Mouse (Mus musculus) hindbrain, embryonic 11.5 days (tissue): ENCODE data around the gene 2610301B20Rik. TPM values are rescaled to one million over a fixed set of nuclear protein-coding genes. Genes with fewer than 3 reads are reported as not detected.

Experiments
- ATAC-seq: fragments of 200-750 bp; cut with Nextera tagmentation; 2 replicates; pipeline ENCODE4 v1.8.0; 2017; ENCODE audit warnings: mild to moderate bottlenecking, moderate TSS enrichment, moderate library complexity; ENCODE audit not compliant: low FRiP score
- DNase-seq: peaks from one replicate; pipeline ENCODE4 v3.0.0-alpha.2; 2015; ENCODE audit warnings: low spot score
- H3K27ac ChIP-seq: fragments of 300-500 bp; sonication (generic); 2 replicates; pipeline ENCODE4 v1.5.1; 2014; ENCODE audit warnings: mild to moderate bottlenecking, low read depth, low read length
- H3K27me3 ChIP-seq: fragments of 300-500 bp; sonication (generic); 2 replicates; pipeline ENCODE4 v1.6.1; 2014; ENCODE audit warnings: mild to moderate bottlenecking, low read length, moderate library complexity, mixed read lengths; ENCODE audit not compliant: control insufficient read depth, insufficient read depth
- H3K36me3 ChIP-seq: fragments of 300-500 bp; sonication (generic); 2 replicates; pipeline ENCODE4 v1.6.1; 2014; ENCODE audit warnings: mild to moderate bottlenecking, low read length, moderate library complexity, mixed read lengths; ENCODE audit not compliant: control insufficient read depth, insufficient read depth
- H3K4me1 ChIP-seq: fragments of 300-500 bp; sonication (generic); replicated peaks from 2 replicates; pipeline ENCODE4 v1.6.1; 2014; ENCODE audit warnings: low read length, mixed read lengths; ENCODE audit not compliant: control insufficient read depth, insufficient read depth
- H3K4me2 ChIP-seq: fragments of 300-500 bp; sonication (generic); replicated peaks from 2 replicates; pipeline ENCODE4 v1.6.1; 2014; ENCODE audit warnings: mild to moderate bottlenecking, low read depth, low read length
- H3K4me3 ChIP-seq: fragments of 300-500 bp; sonication (generic); 2 replicates; pipeline ENCODE4 v1.5.1; 2014; ENCODE audit warnings: low read depth, low read length
- H3K9ac ChIP-seq: fragments of 300-500 bp; sonication (generic); 2 replicates; pipeline ENCODE4 v1.6.1; 2014; ENCODE audit warnings: low read depth, low read length
- H3K9me3 ChIP-seq: fragments of 300-500 bp; sonication (generic); 2 replicates; pipeline ENCODE4 v1.6.1; 2016; ENCODE audit warnings: low read length; ENCODE audit not compliant: control insufficient read depth
- WGBS: fragments of 180-500 bp; shearing (Covaris S2); extraction: QIAGEN DNeasy Blood & Tissue Kit; methylation state at CpG from one replicate; pipeline ENCODE4 v1.1.7; 2014; 5-methylcytosine and 5-hydroxymethylcytosine counted together
- polyA plus RNA-seq: library from polyadenylated mRNA; unstranded; fragments of >200 nt; fragmentation: Nextera tagmentation; extraction: Ambion mirVana; gene quantifications from 2 replicates; pipeline ENCODE4 v1.2.1, GENCODE M21; 2014

2610301B20Rik gene
- polyA plus RNA-seq, 1 experiment from 2014 or later: 55.1 TPM

DNA sequence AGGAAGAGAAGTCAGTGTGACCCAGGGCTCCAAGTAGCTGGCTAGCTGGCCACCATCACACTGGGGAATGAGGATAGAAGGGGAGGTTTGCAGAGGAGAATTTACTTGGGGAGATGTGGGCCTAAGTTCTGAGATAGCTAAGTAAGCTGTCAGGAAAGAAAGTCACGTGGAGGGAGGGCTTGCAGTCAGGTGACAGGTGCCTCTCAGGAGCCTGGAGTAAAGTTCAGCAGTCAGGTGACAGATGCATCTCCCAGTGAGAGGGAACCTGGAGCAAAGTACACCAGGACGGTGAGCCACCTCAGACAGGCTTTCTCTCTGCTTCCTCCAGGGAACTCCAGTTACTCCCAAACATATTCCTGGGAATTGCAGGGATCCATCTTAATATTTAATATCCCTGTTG lies 49.8 kb downstream of the 2610301B20Rik start:
- Histone ChIP-seq H3K4me2 (no peak overlapping the region), H3K36me3 (no peaks in the 10 kb centered on the region), H3K27ac (no peak overlapping the region), H3K9me3 (no peaks in the 10 kb centered on the region), H3K4me3 (no peak overlapping the region), H3K27me3 (no peaks in the 10 kb centered on the region), H3K9ac (no peak overlapping the region), H3K4me1 (no peaks in the 10 kb centered on the region)
- DNase-seq: no peak
- ATAC-seq: no peak
- WGBS: 77% methylated on average over 2 of the region's 2 CpGs

DNA sequence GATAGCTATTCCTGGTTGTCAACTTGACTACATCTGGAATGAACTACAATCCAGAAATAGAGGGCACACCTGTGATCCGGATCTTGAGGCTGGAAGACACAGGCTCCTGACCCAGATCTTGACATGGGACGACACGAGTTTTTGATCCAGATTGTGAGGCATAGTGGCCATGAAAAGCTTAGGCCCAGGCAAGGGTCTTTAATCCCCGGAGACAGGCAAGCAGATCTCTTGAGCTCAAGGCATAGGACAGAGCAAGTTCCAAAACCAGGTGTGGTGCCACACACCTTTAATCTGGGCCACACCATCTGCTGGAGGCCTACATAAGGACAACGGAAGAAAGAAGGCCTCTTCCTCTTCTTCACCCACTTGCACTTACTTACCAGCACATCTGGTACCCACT lies 50.2 kb downstream of the 2610301B20Rik start:
- no peaks in the 10 kb centered on the region for H3K9me3 ChIP-seq
- WGBS: 86% methylated on average over 5 of the region's 5 CpGs
- H3K9ac ChIP-seq: no peak overlapping the region
- no peak overlapping the region for H3K4me2 ChIP-seq
- H3K4me1 ChIP-seq: no peaks in the 10 kb centered on the region
- no peak for DNase-seq
- H3K4me3 ChIP-seq: no peak overlapping the region
- H3K27me3 ChIP-seq: no peaks in the 10 kb centered on the region
- ATAC-seq: no peak
- H3K27ac ChIP-seq: no peak overlapping the region
- no peaks in the 10 kb centered on the region for H3K36me3 ChIP-seq

DNA sequence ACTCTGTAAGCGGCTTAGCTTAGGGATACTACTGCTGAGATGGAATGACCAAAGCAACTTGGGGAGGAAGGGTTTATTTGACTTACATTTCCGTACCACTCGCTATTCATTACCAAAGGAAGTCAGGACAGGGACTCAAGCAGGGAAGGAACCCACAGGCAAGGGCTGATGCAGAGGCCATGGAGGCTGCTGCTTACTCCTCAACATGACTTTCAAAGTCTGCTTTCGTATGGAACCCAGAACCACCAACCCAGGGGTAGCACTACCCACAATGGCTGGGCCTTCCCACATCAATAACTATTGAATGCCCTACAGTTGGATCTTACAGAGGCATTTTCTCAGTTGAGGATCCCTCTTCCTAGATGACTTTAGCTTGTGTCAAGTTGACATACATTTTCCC lies 52.1 kb downstream of the 2610301B20Rik start:
- Histone ChIP-seq H3K27me3 (no peaks in the 10 kb centered on the region), H3K4me3 (no peak overlapping the region), H3K4me1 (no peaks in the 10 kb centered on the region), H3K9ac (no peak overlapping the region), H3K9me3 (no peaks in the 10 kb centered on the region), H3K4me2 (no peak overlapping the region), H3K27ac (no peak overlapping the region), H3K36me3 (no peaks in the 10 kb centered on the region)
- no peak for DNase-seq
- no peak for ATAC-seq
- WGBS: 89% methylated on average over 4 of the region's 4 CpGs

DNA sequence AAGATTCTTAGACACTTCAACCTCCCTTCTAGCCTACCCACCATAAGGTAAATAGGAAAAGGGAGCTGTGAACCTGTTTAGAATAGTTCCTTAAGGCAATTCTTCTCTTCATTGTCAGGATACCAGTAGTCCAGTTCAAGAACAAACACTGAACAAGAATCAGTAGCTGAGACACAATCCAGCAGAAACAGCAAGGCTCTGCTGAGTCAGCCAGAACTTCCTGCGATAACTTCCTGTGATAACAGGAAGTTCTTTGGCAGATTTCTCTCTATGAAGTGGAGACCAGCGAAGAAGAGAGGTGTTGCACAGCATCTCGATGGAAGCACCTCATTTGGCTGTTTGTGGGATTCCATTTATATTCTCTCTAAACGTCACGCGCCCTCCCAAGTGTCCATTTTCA lies 53.9 kb downstream of the 2610301B20Rik start:
- no peak overlapping the region for H3K4me2 ChIP-seq
- H3K36me3 ChIP-seq: no peaks in the 10 kb centered on the region
- no peak overlapping the region for H3K4me3 ChIP-seq
- no peak overlapping the region for H3K27ac ChIP-seq
- no peaks in the 10 kb centered on the region for H3K27me3 ChIP-seq
- WGBS: 89% methylated on average over 6 of the region's 6 CpGs
- H3K4me1 ChIP-seq: no peaks in the 10 kb centered on the region
- H3K9me3 ChIP-seq: no peaks in the 10 kb centered on the region
- no peak overlapping the region for H3K9ac ChIP-seq
- DNase-seq (no peak), ATAC-seq (no peak)

DNA sequence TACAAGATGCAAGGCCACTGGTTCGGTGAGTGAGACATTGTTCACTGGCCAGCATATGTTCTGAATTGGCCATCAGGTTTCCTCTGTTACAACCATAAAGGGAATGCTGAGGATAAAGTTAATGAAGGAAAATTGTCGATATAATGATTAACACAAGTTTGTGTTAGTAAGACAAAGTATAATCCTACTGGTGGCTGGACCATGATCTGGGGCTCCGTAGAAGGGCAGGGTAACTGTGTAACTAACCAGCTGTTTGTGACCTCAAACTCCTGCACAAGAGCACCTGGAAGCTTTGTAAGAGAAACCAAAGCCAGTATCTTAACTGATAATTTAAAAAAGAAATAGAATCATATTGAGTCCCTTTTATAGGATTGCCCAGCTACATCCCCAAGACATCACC lies 55.4 kb downstream of the 2610301B20Rik start:
- ATAC-seq: no peak
- no peaks in the 10 kb centered on the region for H3K27me3 ChIP-seq
- H3K9ac ChIP-seq: no peak overlapping the region
- no peaks in the 10 kb centered on the region for H3K36me3 ChIP-seq
- H3K27ac ChIP-seq: no peak overlapping the region
- no peak overlapping the region for H3K4me3 ChIP-seq
- no peaks in the 10 kb centered on the region for H3K4me1 ChIP-seq
- WGBS: 92% methylated on average over 3 of the region's 3 CpGs
- H3K4me2 ChIP-seq: no peak overlapping the region
- H3K9me3 ChIP-seq: no peaks in the 10 kb centered on the region
- no peak for DNase-seq

DNA sequence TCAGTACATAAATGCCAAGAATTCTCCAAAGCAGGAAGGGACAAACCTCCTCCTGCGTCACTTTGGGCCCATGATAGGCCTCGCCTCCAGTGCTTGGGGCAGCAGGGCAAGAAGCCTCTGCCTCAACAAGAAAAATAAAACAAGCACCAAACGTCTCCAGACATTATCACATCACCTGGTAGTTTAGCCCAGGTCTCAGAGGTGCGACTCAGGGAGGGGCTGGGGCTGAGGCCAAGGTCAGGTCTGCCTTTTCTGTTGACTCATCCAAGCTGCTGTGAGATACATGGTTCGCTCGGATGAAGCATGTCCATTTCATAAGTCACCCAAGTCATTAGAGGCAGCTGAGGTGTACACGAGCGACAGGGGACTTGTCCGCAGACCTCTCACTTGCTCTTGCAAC lies 56.7 kb downstream of the 2610301B20Rik start:
- no peak overlapping the region for H3K9ac ChIP-seq
- no peak overlapping the region for H3K27ac ChIP-seq
- no peaks in the 10 kb centered on the region for H3K36me3 ChIP-seq
- H3K9me3 ChIP-seq: no peaks in the 10 kb centered on the region
- no peak for ATAC-seq
- WGBS: 85% methylated on average over 9 of the region's 9 CpGs
- H3K4me2 ChIP-seq: no peak overlapping the region
- H3K27me3 ChIP-seq: no peaks in the 10 kb centered on the region
- H3K4me3 ChIP-seq: no peak overlapping the region
- DNase-seq: no peak
- H3K4me1 ChIP-seq: no peaks in the 10 kb centered on the region

DNA sequence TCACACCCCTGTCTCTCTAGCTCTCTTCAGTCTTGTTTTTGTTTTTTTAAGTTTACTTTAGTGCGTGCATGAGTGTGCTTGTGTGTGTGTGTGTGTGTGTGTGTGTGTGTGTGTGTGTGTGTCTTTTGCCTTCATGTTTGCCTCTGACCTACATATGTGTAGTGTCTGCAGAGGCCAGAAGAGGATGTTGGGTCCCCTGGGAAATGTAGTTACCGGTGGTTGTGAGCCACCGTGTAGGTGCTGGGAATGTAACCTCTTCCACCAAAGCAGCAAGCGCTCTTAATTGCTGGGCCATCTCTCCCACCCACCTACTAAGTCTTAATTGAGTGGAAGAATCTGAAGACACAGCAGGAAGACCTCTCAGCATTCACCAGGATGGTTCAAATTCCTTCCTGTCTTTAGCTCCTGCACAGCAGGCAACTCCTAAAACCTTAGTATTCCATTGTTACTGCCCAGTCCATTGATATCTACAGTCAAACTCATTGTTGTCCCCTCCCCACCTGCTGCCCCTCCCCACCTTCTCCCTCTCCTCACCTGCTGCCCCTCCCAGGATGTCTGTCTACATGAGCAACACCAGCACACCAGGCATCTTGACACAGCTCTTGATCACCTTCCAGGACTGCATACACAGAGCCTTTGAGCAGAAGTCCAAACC lies 57.9 kb downstream of the 2610301B20Rik start:
- no peaks in the 10 kb centered on the region for H3K27me3 ChIP-seq
- no peak overlapping the region for H3K9ac ChIP-seq
- no peaks in the 10 kb centered on the region for H3K4me1 ChIP-seq
- no peak overlapping the region for H3K4me2 ChIP-seq
- no peak for ATAC-seq
- no peaks in the 10 kb centered on the region for H3K9me3 ChIP-seq
- no peak for DNase-seq
- no peak overlapping the region for H3K4me3 ChIP-seq
- 48% methylated on average over 4 of the region's 4 CpGs for WGBS
- H3K36me3 ChIP-seq: no peaks in the 10 kb centered on the region
- H3K27ac ChIP-seq: no peak overlapping the region

DNA sequence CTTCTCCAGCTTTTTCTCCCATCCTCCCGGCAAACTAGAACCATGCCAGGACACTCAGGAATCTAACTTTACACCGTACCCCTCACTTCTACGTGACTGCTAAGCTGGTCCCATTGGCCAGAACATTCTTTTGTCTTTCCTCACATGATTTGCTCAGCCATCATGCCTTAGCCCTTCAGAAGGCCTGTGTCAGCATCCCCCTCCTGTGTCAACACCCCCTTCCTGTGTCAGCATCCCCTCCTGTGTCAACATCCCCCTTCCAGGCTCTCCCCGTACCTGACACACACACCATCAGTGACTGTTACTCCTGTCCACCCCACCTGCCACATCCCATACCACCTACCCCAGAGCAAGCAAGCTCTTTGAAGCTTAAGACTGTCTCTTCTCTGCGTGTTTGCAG lies 58.5 kb downstream of the 2610301B20Rik start:
- H3K4me3 ChIP-seq: no peak overlapping the region
- DNase-seq (no peak), ATAC-seq (no peak)
- H3K27ac ChIP-seq: no peak overlapping the region
- no peaks in the 10 kb centered on the region for H3K4me1 ChIP-seq
- no peaks in the 10 kb centered on the region for H3K36me3 ChIP-seq
- H3K9ac ChIP-seq: no peak overlapping the region
- no peak overlapping the region for H3K4me2 ChIP-seq
- no peaks in the 10 kb centered on the region for H3K27me3 ChIP-seq
- WGBS: 74% methylated on average over 5 of the region's 5 CpGs
- H3K9me3 ChIP-seq: no peaks in the 10 kb centered on the region

DNA sequence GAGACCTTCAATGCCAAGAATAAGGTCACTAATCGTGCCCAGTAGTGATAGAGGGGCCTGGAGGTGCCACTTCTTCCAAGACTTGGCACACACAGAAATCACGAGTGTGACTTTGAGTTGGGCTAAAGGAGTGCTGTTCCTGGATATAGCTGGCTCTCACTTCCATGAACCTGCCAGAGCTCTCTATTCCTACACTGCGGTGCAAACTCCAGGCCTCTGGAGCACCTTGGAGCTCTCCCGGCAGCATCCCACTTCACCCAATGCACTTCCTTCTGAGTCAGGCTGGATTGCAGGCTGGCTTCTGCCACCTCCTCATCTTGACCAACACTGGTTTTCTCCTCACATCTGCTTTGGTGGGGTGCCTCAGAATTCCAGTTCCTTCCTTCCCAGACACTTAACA lies 62.5 kb downstream of the 2610301B20Rik start:
- ATAC-seq (no peak), DNase-seq (no peak)
- H3K4me1 ChIP-seq: no peaks in the 10 kb centered on the region
- no peak overlapping the region for H3K4me3 ChIP-seq
- no peak overlapping the region for H3K9ac ChIP-seq
- H3K9me3 ChIP-seq: no peaks in the 10 kb centered on the region
- H3K27me3 ChIP-seq: no peaks in the 10 kb centered on the region
- H3K27ac ChIP-seq: no peak overlapping the region
- no peak overlapping the region for H3K4me2 ChIP-seq
- 82% methylated on average over 4 of the region's 4 CpGs for WGBS
- H3K36me3 ChIP-seq: no peaks in the 10 kb centered on the region
